Mouse (Mus musculus): ENCODE data around the gene Kctd12. TPM values are rescaled to one million over a fixed set of nuclear protein-coding genes. Genes with fewer than 3 reads are reported as not detected.

Gene Kctd12
- polyA plus RNA-seq, 1 experiment from 2014 or later: 9.3 TPM

GRCm38 (mm10) chr14:102990765-102991164 lies 8.3 kb upstream of the Kctd12 start:
- Histone ChIP-seq H3K9me3 (ENCODE audit: control insufficient read depth, low read length) (no peaks in the 10 kb centered on the region), H3K4me2 (ENCODE audit: low read depth) (no peak overlapping the region), H3K4me1 (ENCODE audit: control insufficient read depth, insufficient read depth, low read length) (no peaks in the 10 kb centered on the region), H3K36me3 (ENCODE audit: control insufficient read depth, insufficient read depth, low read length) (no peaks in the 10 kb centered on the region), H3K9ac (ENCODE audit: low read length) (no peak overlapping the region), H3K4me3 (ENCODE audit: low read depth, low read length) (no peak overlapping the region), H3K27ac (ENCODE audit: low read depth, low read length) (no peak overlapping the region), H3K27me3 (ENCODE audit: control insufficient read depth, insufficient read depth, low read length) (no peaks in the 10 kb centered on the region)
- 74% methylated on average over 3 of the region's 3 CpGs for WGBS
- DNase-seq (ENCODE audit: low spot score) (no peak), ATAC-seq (ENCODE audit: insufficient read depth, low FRiP score, low TSS enrichment) (no peak)

- no peak for ATAC-seq (ENCODE audit: insufficient read depth, low FRiP score, low TSS enrichment)
- Histone ChIP-seq H3K4me2 (ENCODE audit: low read depth) (no peak overlapping the region), H3K9me3 (ENCODE audit: control insufficient read depth, low read length) (no peaks in the 10 kb centered on the region)
Observed at GRCm38 (mm10) chr14:102989866-102990265, 7.4 kb upstream of the Kctd12 start.

GRCm38 (mm10) chr14:102989254-102989653 lies 6.8 kb upstream of the Kctd12 start:
- Histone ChIP-seq H3K9ac (ENCODE audit: low read length) (no peak overlapping the region), H3K4me3 (ENCODE audit: low read depth, low read length) (no peak overlapping the region), H3K4me2 (ENCODE audit: low read depth) (no peak overlapping the region), H3K4me1 (ENCODE audit: control insufficient read depth, insufficient read depth, low read length) (no peaks in the 10 kb centered on the region), H3K9me3 (ENCODE audit: control insufficient read depth, low read length) (no peaks in the 10 kb centered on the region), H3K27me3 (ENCODE audit: control insufficient read depth, insufficient read depth, low read length) (no peaks in the 10 kb centered on the region), H3K36me3 (ENCODE audit: control insufficient read depth, insufficient read depth, low read length) (no peaks in the 10 kb centered on the region), H3K27ac (ENCODE audit: low read depth, low read length) (no peak overlapping the region)
- DNase-seq (ENCODE audit: low spot score): no peak
- 85% methylated on average over 4 of the region's 4 CpGs for WGBS
- no peak for ATAC-seq (ENCODE audit: insufficient read depth, low FRiP score, low TSS enrichment)

More at GRCm38 (mm10) chr14:102989866-102990265, 7.4 kb upstream of the Kctd12 start:
- peak; percentile 21 for DNase-seq (ENCODE audit: low spot score)
- Histone ChIP-seq H3K4me1 (ENCODE audit: control insufficient read depth, insufficient read depth, low read length) (no peaks in the 10 kb centered on the region), H3K27me3 (ENCODE audit: control insufficient read depth, insufficient read depth, low read length) (no peaks in the 10 kb centered on the region), H3K27ac (ENCODE audit: low read depth, low read length) (no peak overlapping the region), H3K4me3 (ENCODE audit: low read depth, low read length) (no peak overlapping the region), H3K9ac (ENCODE audit: low read length) (no peak overlapping the region), H3K36me3 (ENCODE audit: control insufficient read depth, insufficient read depth, low read length) (no peaks in the 10 kb centered on the region)
- WGBS: 66% methylated on average over 5 of the region's 5 CpGs

- Histone ChIP-seq H3K9me3 (ENCODE audit: control insufficient read depth, low read length) (no peaks in the 10 kb centered on the region), H3K4me2 (ENCODE audit: low read depth) (no peak overlapping the region), H3K9ac (ENCODE audit: low read length) (no peak overlapping the region), H3K4me3 (ENCODE audit: low read depth, low read length) (no peak overlapping the region), H3K27me3 (ENCODE audit: control insufficient read depth, insufficient read depth, low read length) (no peaks in the 10 kb centered on the region), H3K27ac (ENCODE audit: low read depth, low read length) (no peak overlapping the region), H3K36me3 (ENCODE audit: control insufficient read depth, insufficient read depth, low read length) (no peaks in the 10 kb centered on the region), H3K4me1 (ENCODE audit: control insufficient read depth, insufficient read depth, low read length) (no peaks in the 10 kb centered on the region)
- ATAC-seq (ENCODE audit: insufficient read depth, low FRiP score, low TSS enrichment) (no peak), DNase-seq (ENCODE audit: low spot score) (no peak)
- 85% methylated on average over 5 of the region's 5 CpGs for WGBS
Observed at GRCm38 (mm10) chr14:102987626-102988025, 5.2 kb upstream of the Kctd12 start.

- Histone ChIP-seq H3K9me3 (ENCODE audit: control insufficient read depth, low read length) (no peaks in the 10 kb centered on the region), H3K4me2 (ENCODE audit: low read depth) (no peak overlapping the region), H3K36me3 (ENCODE audit: control insufficient read depth, insufficient read depth, low read length) (no peaks in the 10 kb centered on the region), H3K4me3 (ENCODE audit: low read depth, low read length) (no peak overlapping the region), H3K4me1 (ENCODE audit: control insufficient read depth, insufficient read depth, low read length) (no peaks in the 10 kb centered on the region), H3K27ac (ENCODE audit: low read depth, low read length) (no peak overlapping the region), H3K9ac (ENCODE audit: low read length) (no peak overlapping the region), H3K27me3 (ENCODE audit: control insufficient read depth, insufficient read depth, low read length) (0 out of 2 replicates have a peak, but pooled peaks cover 3% of the 10 kb centered on the region)
- ATAC-seq (ENCODE audit: insufficient read depth, low FRiP score, low TSS enrichment) (no peak), DNase-seq (ENCODE audit: low spot score) (no peak)
- 76% methylated on average over 8 of the region's 8 CpGs for WGBS
Observed at GRCm38 (mm10) chr14:102983686-102984085, 1.2 kb upstream of the Kctd12 start.

- Histone ChIP-seq H3K9me3 (ENCODE audit: control insufficient read depth, low read length) (no peaks in the 10 kb centered on the region), H3K4me3 (ENCODE audit: low read depth, low read length) (peak overlapping the region; percentile 62), H3K27ac (ENCODE audit: low read depth, low read length) (peak overlapping the region; percentile 60), H3K4me1 (ENCODE audit: control insufficient read depth, insufficient read depth, low read length) (no peaks in the 10 kb centered on the region), H3K9ac (ENCODE audit: low read length) (peak overlapping the region; percentile 65), H3K36me3 (ENCODE audit: control insufficient read depth, insufficient read depth, low read length) (no peaks in the 10 kb centered on the region), H3K4me2 (ENCODE audit: low read depth) (peak overlapping the region; percentile 97), H3K27me3 (ENCODE audit: control insufficient read depth, insufficient read depth, low read length) (0 out of 2 replicates have a peak, but pooled peaks cover 3% of the 10 kb centered on the region)
- WGBS: under 1% methylated on average over 70 of the region's 76 CpGs
- no peak for DNase-seq (ENCODE audit: low spot score)
- peak; percentile 46 for ATAC-seq (ENCODE audit: insufficient read depth, low FRiP score, low TSS enrichment)
Observed at GRCm38 (mm10) chr14:102982016-102982626, 316 bp downstream of the Kctd12 start.

GRCm38 (mm10) chr14:102981441-102982015 lies 909 bp downstream of the Kctd12 start:
- DNase-seq (ENCODE audit: low spot score): peak; percentile 76
- Histone ChIP-seq H3K9me3 (ENCODE audit: control insufficient read depth, low read length) (no peaks in the 10 kb centered on the region), H3K27me3 (ENCODE audit: control insufficient read depth, insufficient read depth, low read length) (0 out of 2 replicates have a peak, but pooled peaks cover 3% of the 10 kb centered on the region), H3K4me1 (ENCODE audit: control insufficient read depth, insufficient read depth, low read length) (no peaks in the 10 kb centered on the region), H3K27ac (ENCODE audit: low read depth, low read length) (no peak overlapping the region; the same call in 1 of the 2 replicates), H3K4me3 (ENCODE audit: low read depth, low read length) (peak overlapping the region; percentile 62), H3K4me2 (ENCODE audit: low read depth) (peak overlapping the region; percentile 97), H3K9ac (ENCODE audit: low read length) (peak overlapping the region; percentile 65), H3K36me3 (ENCODE audit: control insufficient read depth, insufficient read depth, low read length) (no peaks in the 10 kb centered on the region)
- 0% methylated on average over 61 of the region's 62 CpGs for WGBS
- peak; percentile 58 for ATAC-seq (ENCODE audit: insufficient read depth, low FRiP score, low TSS enrichment)

GRCm38 (mm10) chr14:102980986-102981385 lies 1.5 kb downstream of the Kctd12 start:
- Histone ChIP-seq H3K27ac (ENCODE audit: low read depth, low read length) (no peak overlapping the region), H3K4me2 (ENCODE audit: low read depth) (peak overlapping the region; percentile 97), H3K4me1 (ENCODE audit: control insufficient read depth, insufficient read depth, low read length) (no peaks in the 10 kb centered on the region), H3K9ac (ENCODE audit: low read length) (peak overlapping the region; percentile 65), H3K4me3 (ENCODE audit: low read depth, low read length) (peak overlapping the region; percentile 62), H3K9me3 (ENCODE audit: control insufficient read depth, low read length) (no peaks in the 10 kb centered on the region), H3K27me3 (ENCODE audit: control insufficient read depth, insufficient read depth, low read length) (0 out of 2 replicates have a peak, but pooled peaks cover 3% of the 10 kb centered on the region), H3K36me3 (ENCODE audit: control insufficient read depth, insufficient read depth, low read length) (no peaks in the 10 kb centered on the region)
- WGBS: 15% methylated on average over 14 of the region's 14 CpGs
- peak; percentile 28 for DNase-seq (ENCODE audit: low spot score)
- no peak for ATAC-seq (ENCODE audit: insufficient read depth, low FRiP score, low TSS enrichment)

- ATAC-seq (ENCODE audit: insufficient read depth, low FRiP score, low TSS enrichment): no peak
- no peaks in the 10 kb centered on the region for H3K4me1 ChIP-seq (ENCODE audit: control insufficient read depth, insufficient read depth, low read length)
- no peaks in the 10 kb centered on the region for H3K36me3 ChIP-seq (ENCODE audit: control insufficient read depth, insufficient read depth, low read length)
- peak; percentile 43 for DNase-seq (ENCODE audit: low spot score)
- no peak overlapping the region for H3K27ac ChIP-seq (ENCODE audit: low read depth, low read length)
- peak overlapping the region; percentile 62 for H3K4me3 ChIP-seq (ENCODE audit: low read depth, low read length)
- H3K9ac ChIP-seq (ENCODE audit: low read length): no peak overlapping the region
- WGBS: 17% methylated on average over 7 of the region's 7 CpGs
- no peaks in the 10 kb centered on the region for H3K9me3 ChIP-seq (ENCODE audit: control insufficient read depth, low read length)
- 0 out of 2 replicates have a peak, but pooled peaks cover 3% of the 10 kb centered on the region for H3K27me3 ChIP-seq (ENCODE audit: control insufficient read depth, insufficient read depth, low read length)
- peak overlapping the region; percentile 97 for H3K4me2 ChIP-seq (ENCODE audit: low read depth)
Observed at GRCm38 (mm10) chr14:102980481-102980880, 2.0 kb downstream of the Kctd12 start.

All from neural tube, embryonic 11.5 days (tissue).